Mouse (Mus musculus) testis, adult 10 weeks (tissue): ENCODE measurements around the gene Ripply1. TPM values are rescaled to one million over a fixed set of nuclear protein-coding genes. Genes with fewer than 3 reads are reported as not detected.

Source experiments
- polyA plus RNA-seq: library from polyadenylated mRNA; stranded (reverse); fragments of 350-450 nt; fragmentation: Illumina TruSeq; extraction: RNeasy Lipid Tissue Mini Kit (QIAGEN cat#74804); gene quantifications from one replicate; pipeline ENCODE4 v1.2.3, GENCODE M21; 2014; ENCODE audit warnings: low read depth, low replicate concordance

Ripply1 gene
- not detected for polyA plus RNA-seq

DNA sequence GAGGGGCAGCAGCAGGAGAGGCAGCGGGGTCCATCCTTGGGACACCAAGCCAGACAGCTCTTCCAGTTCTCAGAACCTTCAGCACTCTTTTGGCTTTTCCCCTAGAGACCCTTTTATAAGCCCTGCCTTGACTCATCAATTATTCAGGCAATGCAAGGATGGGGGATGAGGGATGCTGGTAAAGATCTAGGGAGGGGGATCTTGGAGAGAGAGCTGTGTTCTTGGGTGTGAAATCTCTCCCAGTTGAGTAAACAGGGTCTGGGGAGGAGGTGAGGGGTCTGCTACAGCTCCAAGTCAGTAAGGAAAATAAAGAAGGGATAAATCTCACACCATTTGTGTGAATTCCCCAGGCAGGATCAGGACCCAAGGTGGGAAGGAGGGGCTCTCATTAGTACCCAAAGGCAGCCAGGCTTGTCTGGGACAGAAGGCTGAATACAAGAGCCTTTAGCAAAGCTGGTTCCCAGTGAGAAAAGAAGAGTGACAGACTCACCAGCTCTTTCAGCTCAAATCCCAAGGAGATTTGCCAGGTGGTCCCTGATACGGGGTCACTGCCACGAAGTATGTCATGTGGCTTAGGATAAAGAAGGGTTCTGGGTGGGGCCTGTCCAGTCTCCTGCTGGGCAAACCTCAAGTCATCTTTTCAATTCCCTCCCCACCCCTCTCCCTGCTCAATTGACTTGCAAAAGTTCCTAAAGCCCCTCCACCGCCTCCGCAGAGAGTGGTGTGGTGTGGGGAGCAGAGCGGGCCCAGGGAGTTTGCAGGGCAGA lies at the start of gene Ripply1:
Gene Ripply1, minus strand, starts transcription at position 76 of the 767 bp plus-strand sequence.

DNA sequence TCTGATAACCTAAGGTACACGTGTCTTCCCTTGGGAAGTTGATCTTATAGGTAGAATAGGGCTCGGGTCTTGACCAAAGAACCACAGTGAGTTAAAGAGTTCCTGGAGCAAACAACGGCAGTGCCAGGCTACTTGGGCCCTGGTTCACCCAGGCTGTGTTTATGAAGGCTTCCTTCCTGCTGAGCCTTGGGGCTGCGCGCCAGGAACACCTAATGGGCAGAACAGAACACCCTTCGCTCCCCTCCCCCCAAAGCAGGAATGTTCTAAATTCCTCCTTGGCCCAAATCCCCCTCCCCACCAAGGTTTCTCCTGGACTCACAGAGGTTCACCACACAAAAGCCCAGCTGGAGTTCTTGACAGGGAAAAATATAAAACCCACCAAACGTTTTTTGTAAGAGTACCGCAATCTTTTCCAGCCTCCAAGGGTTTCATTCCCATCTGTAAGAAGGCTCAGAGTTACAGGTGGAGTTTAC lies 18.3 kb upstream of the Ripply1 start, which contains the start of gene Cldn2:
Gene Cldn2, plus strand, starts transcription at position 423 of the 473 bp plus-strand sequence.

Other genes starting within 250 kb of the Ripply1 start
- 11.8 TPM for gene Rnf128, start 219.0 kb downstream of the Ripply1 start, polyA plus RNA-seq
- gene Tbc1d8b, start 97.4 kb downstream of the Ripply1 start, polyA plus RNA-seq, result 6.6 TPM
- gene Gm15013, start 67.9 kb downstream of the Ripply1 start, polyA plus RNA-seq, result not detected
- gene Cldn2, start 18.5 kb upstream of the Ripply1 start, polyA plus RNA-seq, result 0.25 TPM
- 3.9 TPM for gene Morc4, start 89.3 kb upstream of the Ripply1 start, polyA plus RNA-seq
- 1.8 TPM for gene Rbm41, start 216.2 kb upstream of the Ripply1 start, polyA plus RNA-seq